Mouse (Mus musculus): Measurements from ENCODE around the gene Tmem260.

DNA sequence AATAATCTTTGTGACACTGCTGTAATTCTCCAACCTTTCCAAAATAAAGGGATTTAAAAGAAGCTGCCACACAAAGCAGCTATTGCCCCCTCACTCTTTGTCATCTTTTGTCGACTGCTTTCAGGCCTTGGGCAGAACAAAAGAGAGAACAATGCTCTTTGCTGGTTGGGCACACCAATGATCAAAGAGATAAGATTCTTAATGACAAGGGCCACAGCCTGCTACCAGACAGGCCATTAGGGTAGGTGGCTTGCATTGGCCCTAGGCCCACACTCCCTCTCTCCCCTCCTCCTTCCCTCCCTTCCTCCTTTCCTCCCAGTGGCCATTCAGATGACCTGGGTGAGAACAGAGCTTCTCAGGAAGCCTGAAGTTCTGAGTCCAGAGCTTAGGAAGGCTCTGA is 77.4 kb downstream of the Tmem260 start:
- TF ChIP-seq POLR2AphosphoS2 (IDR thresholded peaks at IDR 0.05; ENCODE audit: low read depth, low read length) (no peak), E2F4 (IDR thresholded peaks at IDR 0.05; ENCODE audit: insufficient replicate concordance, low read depth, low read length) (no peak), CHD1 (IDR thresholded peaks at IDR 0.05; ENCODE audit: low read depth, low read length) (no peak), KAT2A (IDR thresholded peaks at IDR 0.05; ENCODE audit: insufficient replicate concordance, low read length) (no peak), CHD2 (IDR thresholded peaks at IDR 0.05; ENCODE audit: low read length) (no peak), SIN3A (IDR thresholded peaks at IDR 0.05; ENCODE audit: low read length) (no peak), TBP (conservative IDR thresholded peaks at IDR 0.05; ENCODE audit: low read depth, low read length) (no peak)

All from CH12.LX (cell line).